In the genomic region with DNA sequence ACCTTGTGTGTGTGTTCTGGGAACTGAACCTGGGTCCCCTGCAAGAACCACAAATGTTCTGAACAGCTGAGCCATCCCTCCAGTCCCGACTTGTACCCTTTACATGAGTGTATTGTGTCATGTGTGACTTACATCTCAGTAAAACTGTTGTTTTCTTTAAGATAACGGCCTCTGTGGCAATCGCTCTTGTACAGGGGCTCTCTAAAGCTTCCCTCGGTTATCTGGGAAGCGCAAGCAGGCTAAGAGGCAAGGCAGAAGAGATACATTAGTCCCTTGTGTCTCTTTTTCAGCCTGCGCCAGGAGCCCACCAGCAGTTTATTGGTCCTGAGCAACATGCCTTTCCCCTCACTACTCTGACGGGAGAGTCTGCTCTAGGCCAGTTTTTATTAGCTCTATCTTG, we compare ENCODE assay signal across 24 mouse cellular contexts.
"Had no signal": no experiment of that assay in that cellular context is flagged by ENCODE, and none has a peak within 500 bp of the region (broad histone marks: within the 10 kb centered on the region; RNA-seq: fewer than 3 reads in every experiment).

No protein-coding gene starts in this region.

- H3K9ac ChIP-seq: hindbrain, embryonic 12.5 days; hindbrain, embryonic 14.5 days; intestine, embryonic 15.5 days; limb, embryonic 12.5 days; limb, embryonic 15.5 days had no signal

- H3K36me3 ChIP-seq: hindbrain, embryonic 10.5 days; hindbrain, embryonic 12.5 days; intestine, embryonic 15.5 days; limb, embryonic 12.5 days; limb, embryonic 15.5 days had no signal

- ATAC-seq: hindbrain, embryonic 16.5 days; inflammation-experienced regulatory T-cells, adult 6 months; intestine, embryonic 15.5 days; intestine, postnatal 0 days had no signal

- DNase-seq: gastrocnemius, adult 2 months; gastrocnemius, postnatal 10 days; gastrocnemius, postnatal 25 days; heart, adult 2 months; heart, postnatal 10 days; heart, postnatal 4 days; kidney, adult 18-20 months; kidney, adult 8-10 months; kidney, postnatal 10 days; kidney, postnatal 25 days; kidney, postnatal 4 days; layer of hippocampus, postnatal 36 days; left cerebral cortex, postnatal 4 days had no signal

- H3K4me2 ChIP-seq: heart, embryonic 11.5 days; hindbrain, embryonic 12.5 days; hindbrain, embryonic 14.5 days; intestine, embryonic 15.5 days; limb, embryonic 12.5 days; limb, embryonic 15.5 days had no signal

- H3K27me3 ChIP-seq: hindbrain, embryonic 12.5 days; intestine, embryonic 15.5 days; limb, embryonic 12.5 days; limb, embryonic 15.5 days had no signal

- H3K27ac ChIP-seq: gastrocnemius, adult 2 months; heart, adult 2 months; hindbrain, embryonic 10.5 days; hindbrain, embryonic 12.5 days; hindbrain, embryonic 14.5 days; intestine, embryonic 15.5 days; layer of hippocampus, adult 2 months; limb, embryonic 12.5 days; limb, embryonic 15.5 days had no signal

- H3K4me1 ChIP-seq: hindbrain, embryonic 10.5 days; hindbrain, embryonic 12.5 days; intestine, embryonic 15.5 days; limb, embryonic 12.5 days; limb, embryonic 15.5 days had no signal

- H3K9me3 ChIP-seq: hindbrain, embryonic 10.5 days; hindbrain, embryonic 12.5 days; intestine, embryonic 15.5 days; limb, embryonic 12.5 days; limb, embryonic 15.5 days had no signal

- H3K4me3 ChIP-seq: gastrocnemius, adult 2 months; heart, adult 2 months; hindbrain, embryonic 10.5 days; hindbrain, embryonic 12.5 days; intestine, embryonic 15.5 days; layer of hippocampus, adult 2 months; limb, embryonic 12.5 days; limb, embryonic 15.5 days had no signal
